Mouse (Mus musculus) megakaryocyte progenitor cell, adult 5-6 weeks (primary cell): ENCODE results near the gene Ctnnbl1. TPM values are rescaled to one million over a fixed set of nuclear protein-coding genes. Genes with fewer than 3 reads are reported as not detected.

Experiments
- ATAC-seq: replicated peaks from 2 replicates; pipeline ENCODE4 v1.8.0; 2016; ENCODE audit warnings: mild to moderate bottlenecking, moderate TSS enrichment, inconsistent platforms; ENCODE audit not compliant: poor library complexity
- total RNA-seq, 2 experiments: library from RNA; stranded (forward) in 1 of 2; stranded (reverse) in 1 of 2; fragments of 157-497, 149-512 nt in 1 of 2; fragments of 200-1000 nt in 1 of 2; gene quantifications; 2 replicates each; pipeline versions ENCODE4 v1.2.3 to v1.2.4; 2015 to 2017

The Ctnnbl1 gene
- total RNA-seq, 2 experiments from 2014 or later = 22.5 to 44.0 TPM

- ATAC-seq = no peak
Measured at GRCm38 (mm10) chr2:157817672-157818071, 80.5 kb downstream of the Ctnnbl1 start.

- ATAC-seq = peak; percentile 89
Measured at GRCm38 (mm10) chr2:157818576-157819320, 81.5 kb downstream of the Ctnnbl1 start.

GRCm38 (mm10) chr2:157819401-157819800, 82.2 kb downstream of the Ctnnbl1 start:
- no peak for ATAC-seq

- ATAC-seq = no peak
Measured at GRCm38 (mm10) chr2:157821259-157821658, 84.1 kb downstream of the Ctnnbl1 start.

GRCm38 (mm10) chr2:157823456-157823855, 86.3 kb downstream of the Ctnnbl1 start:
- no peak for ATAC-seq

- no peak for ATAC-seq
Measured at GRCm38 (mm10) chr2:157824249-157824648, 87.0 kb downstream of the Ctnnbl1 start.

- ATAC-seq = no peak
Measured at GRCm38 (mm10) chr2:157830101-157830500, 92.9 kb downstream of the Ctnnbl1 start.

- ATAC-seq = no peak
Measured at GRCm38 (mm10) chr2:157830620-157831354, 93.6 kb downstream of the Ctnnbl1 start.

- ATAC-seq = no peak
Measured at GRCm38 (mm10) chr2:157837050-157837449, 99.8 kb downstream of the Ctnnbl1 start.

- peak; percentile 27; the same call in 1 of the 2 replicates for ATAC-seq
Measured at GRCm38 (mm10) chr2:157838206-157838923, 101.2 kb downstream of the Ctnnbl1 start.

GRCm38 (mm10) chr2:157840641-157841078, 103.5 kb downstream of the Ctnnbl1 start:
- ATAC-seq = peak; percentile 95

GRCm38 (mm10) chr2:157841121-157841520, 103.9 kb downstream of the Ctnnbl1 start:
- no peak for ATAC-seq

GRCm38 (mm10) chr2:157844746-157845145, 107.5 kb downstream of the Ctnnbl1 start:
- no peak for ATAC-seq

GRCm38 (mm10) chr2:157845831-157846230, 108.6 kb downstream of the Ctnnbl1 start:
- peak; percentile 55 for ATAC-seq

GRCm38 (mm10) chr2:157853135-157853534, 115.9 kb downstream of the Ctnnbl1 start:
- no peak for ATAC-seq

- ATAC-seq = no peak
Measured at GRCm38 (mm10) chr2:157855814-157856213, 118.6 kb downstream of the Ctnnbl1 start.

GRCm38 (mm10) chr2:157857496-157857895, 120.3 kb downstream of the Ctnnbl1 start:
- ATAC-seq = no peak

GRCm38 (mm10) chr2:157858317-157858716, 121.1 kb downstream of the Ctnnbl1 start:
- ATAC-seq = peak; percentile 68

- no peak for ATAC-seq
Measured at GRCm38 (mm10) chr2:157859046-157859701, 122.0 kb downstream of the Ctnnbl1 start.

- peak; percentile 58 for ATAC-seq
Measured at GRCm38 (mm10) chr2:157861273-157861944, 124.2 kb downstream of the Ctnnbl1 start.
